8 mouse cellular contexts compared by ENCODE assay signal in genomic region chr9:86592676-86593668, GRCm38 (mm10). TPM values are rescaled to one million over a fixed set of nuclear protein-coding genes. Genes with fewer than 3 reads are reported as not detected.
A peak's percentile ranks its signal among the peaks of the same experiment; 100 is the strongest.
DNase-seq lines count a peak whose midpoint lies in the region; TF ChIP-seq lines count a peak whose summit lies in the region.

No protein-coding gene starts in this region.

- no peak for TF ChIP-seq POLR2A in lung, adult 2 months (IDR thresholded peaks at IDR 0.05; ENCODE audit: borderline replicate concordance, extremely low read depth, low read depth, low read length)

- no peaks in the 10 kb centered on the region for H3K4me1 ChIP-seq in lung, adult 2 months (ENCODE audit: control insufficient read depth, insufficient read depth, low read length)

- WGBS in lung, adult 2 months = 69% methylated on average over 19 of the region's 19 CpGs

- no peak for TF ChIP-seq CTCF in lung, adult 2 months (IDR thresholded peaks at IDR 0.05; ENCODE audit: insufficient read depth, low read length)

- H3K4me3 ChIP-seq in lung, adult 2 months (replicated peaks; ENCODE audit: extremely low read depth, low read depth, low read length) = no peak overlapping the region

- peak; percentile 58 for DNase-seq in embryo, embryonic 10 days (ENCODE audit: low spot score)
- DNase-seq in embryo, embryonic 9.5 days (ENCODE audit: extremely low spot score) = no peak
- peak; percentile 46 for DNase-seq in lung, postnatal 36 days
- DNase-seq in lung, adult 2 months = no peak
- DNase-seq in frontal cortex, adult 2 months (ENCODE audit: extremely low spot score in 1 of 2, low spot score in 1 of 2) = peak; percentile 51 to 74
- DNase-seq in mesoderm, embryonic 11.5 days (ENCODE audit: low read depth, low spot score) = peak; percentile 31
- no peak for DNase-seq in spleen, postnatal 36 days (ENCODE audit: low spot score in 2 of 2)
- no peak for DNase-seq in gastrocnemius, adult 8-10 months (ENCODE audit: low spot score in 2 of 2)

RNA-seq across cellular contexts. Expression of gene Rwdd2a, which starts 21.2 kb away (rescaled TPM):
- polyA plus RNA-seq in lung, adult 2 months (2012; rRNA removed) = 1.0 and 2.2 TPM in 2 replicates
- 26.1 and 29.2 TPM in 2 replicates for polyA plus RNA-seq in frontal cortex, adult 2 months (2012; rRNA removed)
- under 1 TPM in 2 of 4 experiments, not detected in 2; 0.22 to 0.36 TPM for total RNA-seq in gastrocnemius, adult 8-10 months (2022)

RNA-seq across cellular contexts. Expression of gene Pgm3, which starts 21.3 kb away (rescaled TPM):
- 4.4 and 7.7 TPM in 2 replicates for polyA plus RNA-seq in lung, adult 2 months (2012; rRNA removed)
- 10.8 and 11.2 TPM in 2 replicates for polyA plus RNA-seq in frontal cortex, adult 2 months (2012; rRNA removed)
- total RNA-seq in gastrocnemius, adult 8-10 months (2022) = 1 to 10 TPM; 3.5 to 5.3 (median 4.0) TPM

Comparison
In these comparisons a context has a peak if more than half of its experiments do, and no peak if none do; other contexts are left out.
1. DNase-seq: peak in embryo, embryonic 10 days (single experiment), lung, postnatal 36 days (single experiment), frontal cortex, adult 2 months (2 of 2) and mesoderm, embryonic 11.5 days (single experiment); none in embryo, embryonic 9.5 days (single experiment), lung, adult 2 months (single experiment), spleen, postnatal 36 days (0 of 2) and gastrocnemius, adult 8-10 months (0 of 2).